Mouse (Mus musculus): ENCODE data around the gene Lekr1.
A peak's percentile ranks its signal among the peaks of the same experiment; 100 is the strongest.

- TF ChIP-seq CHD2 (IDR thresholded peaks at IDR 0.05; ENCODE audit: low read depth, low read length) (peak; percentile 32), ZNF384 (IDR thresholded peaks at IDR 0.05; ENCODE audit: low read depth, low read length) (no peak), ZC3H11A (IDR thresholded peaks at IDR 0.05; ENCODE audit: borderline replicate concordance, low read depth, low read length) (no peak), HCFC1 (IDR thresholded peaks at IDR 0.05; ENCODE audit: borderline replicate concordance, insufficient read depth, low read length) (no peak)
These were observed 8.9 kb upstream of the Lekr1 start for GRCm38 (mm10) chr3:65656902-65657660.
